Mouse (Mus musculus) retina, embryonic 14.5 days (tissue): ENCODE measurements around the gene Map3k5.
A peak's percentile ranks its signal among the peaks of the same experiment; 100 is the strongest.
"Not testable (repeated sequence)": the region's sequence is repeated elsewhere in the genome, so short reads cannot be mapped to it uniquely, and the experiment has no call there.

Experiments used
- DNase-seq: peaks from one replicate; pipeline ENCODE4 v3.0.0-alpha.2; 2015; ENCODE audit warnings: low spot score

Gene Map3k5

GRCm38 (mm10) chr10:19966597-19966996 is 32.3 kb downstream of the Map3k5 start:
- no peak for DNase-seq

DNA sequence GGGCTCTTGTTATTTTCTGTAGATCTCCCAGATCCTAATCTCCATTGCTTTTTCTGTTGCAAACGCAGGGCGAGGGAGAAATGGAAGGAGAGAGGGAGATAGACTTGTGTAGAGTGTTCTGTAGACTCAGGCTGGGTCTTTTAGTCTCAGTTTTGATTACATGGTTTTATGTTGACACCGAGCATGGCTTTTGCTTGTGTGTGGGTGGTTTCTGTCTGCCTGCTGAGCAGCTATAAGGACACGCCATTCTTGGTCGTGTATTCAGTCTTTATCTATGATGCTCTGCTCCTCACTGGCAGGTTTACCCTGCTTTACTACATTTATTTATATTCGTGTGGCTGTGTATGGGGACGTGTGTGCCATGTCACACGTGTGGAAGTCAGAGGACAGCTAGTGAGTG is 34.2 kb downstream of the Map3k5 start:
- no peak for DNase-seq

GRCm38 (mm10) chr10:19969831-19970460 is 35.7 kb downstream of the Map3k5 start:
- no peak for DNase-seq

- not testable (repeated sequence) for DNase-seq
These were observed 37.2 kb downstream of the Map3k5 start for GRCm38 (mm10) chr10:19971491-19971890.

- no peak for DNase-seq
These were observed 39.2 kb downstream of the Map3k5 start for GRCm38 (mm10) chr10:19973321-19974108.

DNA sequence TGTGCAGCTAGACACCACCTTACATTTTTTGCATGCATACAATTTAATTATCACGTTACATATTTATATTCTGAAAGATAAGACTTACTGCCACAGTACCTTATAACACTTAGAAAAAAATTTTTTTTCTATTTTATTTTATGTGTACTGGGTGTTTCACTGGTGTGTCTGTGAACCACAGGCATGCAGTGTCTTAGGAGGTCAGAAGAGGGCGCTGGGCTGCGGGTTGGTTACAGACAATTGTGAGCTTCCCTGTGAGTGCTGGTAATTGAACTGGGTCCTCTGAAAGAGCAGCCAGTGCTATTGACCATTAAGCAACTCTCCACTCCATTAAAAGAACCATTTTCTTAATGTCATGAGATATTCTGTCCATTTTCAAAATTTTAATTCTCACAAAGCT is 43.3 kb downstream of the Map3k5 start:
- DNase-seq = no peak

- DNase-seq = no peak
These were observed 44.5 kb downstream of the Map3k5 start for GRCm38 (mm10) chr10:19978662-19979199.

DNA sequence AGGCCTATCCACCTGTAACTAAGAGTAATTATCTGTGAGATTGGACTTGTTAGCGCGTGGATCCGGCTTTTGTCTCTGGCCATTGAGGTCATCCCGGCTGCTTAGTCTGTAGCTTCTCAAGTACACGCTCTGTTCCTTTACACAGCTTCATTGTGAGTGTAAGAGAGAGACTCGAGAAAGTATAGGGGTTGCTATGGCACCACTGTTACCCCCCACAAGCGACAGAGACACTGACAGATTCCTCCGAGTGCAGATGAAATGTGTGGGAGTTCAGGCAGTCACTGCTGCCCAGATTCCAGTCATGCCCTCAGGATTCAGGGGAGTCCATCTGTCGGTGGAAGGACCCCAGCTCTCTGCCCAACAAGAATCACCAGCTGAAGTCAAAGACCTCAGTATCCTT is 53.5 kb downstream of the Map3k5 start:
- no peak for DNase-seq

GRCm38 (mm10) chr10:19989986-19990385 is 55.7 kb downstream of the Map3k5 start:
- DNase-seq = no peak

DNA sequence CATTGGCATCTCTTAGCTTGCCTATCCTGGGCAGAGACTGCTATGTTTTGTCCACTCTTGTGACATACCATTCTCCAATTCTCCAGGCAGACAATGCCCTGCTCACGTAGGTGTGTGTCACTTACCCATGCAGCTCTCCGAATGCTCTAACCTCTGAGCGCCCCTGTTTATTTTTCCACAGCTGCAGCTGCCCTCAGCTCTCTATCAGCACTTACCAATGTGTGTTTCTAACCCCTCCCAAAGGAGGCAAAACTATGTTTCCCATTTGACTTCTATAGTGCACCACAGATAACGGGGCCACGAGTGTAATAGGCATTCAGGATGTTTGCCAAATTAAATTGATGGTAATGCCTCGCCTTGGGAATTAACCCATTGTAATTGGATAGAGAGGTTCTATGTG is 56.4 kb downstream of the Map3k5 start:
- no peak for DNase-seq

GRCm38 (mm10) chr10:19991237-19991865 is 57.1 kb downstream of the Map3k5 start:
- DNase-seq = peak; percentile 29

GRCm38 (mm10) chr10:19991866-19992252 is 57.6 kb downstream of the Map3k5 start:
- DNase-seq = no peak

DNA sequence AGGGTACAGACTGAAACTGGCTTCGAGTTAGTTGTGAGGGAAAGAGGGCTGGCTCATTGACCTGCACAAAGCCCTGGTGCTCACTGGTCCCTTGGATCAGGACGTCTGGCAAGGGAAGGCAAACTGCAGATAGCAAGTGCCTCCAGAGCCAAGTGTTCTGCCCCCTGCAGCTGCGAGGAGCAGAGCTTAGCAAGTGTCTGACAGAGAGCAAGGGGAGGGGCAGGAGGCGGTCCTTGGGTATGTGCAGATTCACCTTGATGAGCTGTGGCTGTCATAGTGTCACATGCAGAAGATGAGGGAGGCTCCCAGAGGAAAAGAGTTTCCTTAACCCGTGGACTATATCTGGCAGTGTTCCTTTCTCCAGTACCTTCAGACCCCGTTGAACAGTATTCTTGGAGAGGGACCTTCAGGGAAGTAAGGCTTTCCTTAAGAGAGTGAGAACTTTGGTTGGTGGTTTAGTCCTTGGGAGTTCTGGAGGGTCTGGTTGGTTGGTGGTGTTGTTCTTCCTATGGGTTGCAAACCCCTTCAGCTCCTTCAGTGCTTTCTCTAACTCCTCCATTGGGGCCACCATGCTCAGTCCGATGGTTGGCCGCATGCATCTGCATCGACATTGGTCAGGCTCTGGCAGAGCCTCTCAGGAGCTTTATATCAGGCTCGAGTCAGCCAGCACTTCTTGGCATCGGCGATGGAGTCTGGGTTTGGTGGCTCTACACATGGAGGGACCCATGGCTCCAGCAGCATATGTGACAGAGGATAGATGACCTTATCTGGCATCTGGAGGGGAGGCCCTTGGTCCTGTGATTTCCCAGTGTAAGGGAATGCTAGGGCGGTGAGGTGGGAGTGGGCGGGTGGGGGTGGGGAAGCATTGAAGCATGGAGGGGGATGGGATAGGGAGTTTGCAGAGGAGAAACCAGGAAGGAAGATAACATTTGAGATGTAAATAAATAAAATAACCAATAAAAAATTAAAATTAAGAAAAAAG is 60.5 kb downstream of the Map3k5 start:
- DNase-seq = no peak

DNA sequence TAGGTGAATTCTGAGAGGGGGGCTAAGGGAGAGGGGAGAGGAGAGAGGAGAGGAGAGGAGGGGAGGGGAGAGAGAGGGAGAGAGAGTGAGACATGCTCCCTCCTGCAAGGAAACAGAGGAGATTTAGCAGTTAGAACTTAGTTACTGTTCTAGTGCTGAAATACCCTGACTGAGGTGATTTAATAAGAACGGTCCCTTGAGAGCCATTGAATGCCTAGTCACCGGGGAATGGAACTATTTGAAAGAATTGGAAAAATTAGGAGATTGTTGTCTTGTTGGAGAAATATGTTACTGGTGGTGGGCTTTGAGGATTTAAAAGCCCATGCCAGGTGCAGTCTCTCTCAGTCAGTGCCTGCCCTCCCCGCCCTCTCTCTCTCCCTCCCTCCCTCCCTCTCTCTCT is 61.9 kb downstream of the Map3k5 start:
- no peak for DNase-seq

GRCm38 (mm10) chr10:19999703-20000407 is 65.6 kb downstream of the Map3k5 start:
- no peak for DNase-seq

DNA sequence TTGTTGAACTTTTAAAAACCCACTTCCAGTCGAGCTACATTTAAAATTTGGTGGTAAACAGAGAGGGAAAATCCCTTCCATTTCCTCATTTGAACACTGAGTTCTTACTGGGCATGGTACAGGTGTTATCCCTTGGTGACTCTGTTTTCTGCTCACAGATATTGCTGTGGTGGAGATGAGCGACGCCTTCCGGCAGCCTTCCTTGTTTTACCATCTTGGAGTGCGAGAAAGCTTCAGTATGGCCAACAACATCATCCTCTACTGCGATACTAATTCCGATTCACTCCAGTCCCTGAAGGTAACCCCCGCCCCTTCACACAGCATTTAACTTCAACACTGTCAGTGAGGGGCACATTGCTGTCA is 66.1 kb downstream of the Map3k5 start:
- no peak for DNase-seq

DNA sequence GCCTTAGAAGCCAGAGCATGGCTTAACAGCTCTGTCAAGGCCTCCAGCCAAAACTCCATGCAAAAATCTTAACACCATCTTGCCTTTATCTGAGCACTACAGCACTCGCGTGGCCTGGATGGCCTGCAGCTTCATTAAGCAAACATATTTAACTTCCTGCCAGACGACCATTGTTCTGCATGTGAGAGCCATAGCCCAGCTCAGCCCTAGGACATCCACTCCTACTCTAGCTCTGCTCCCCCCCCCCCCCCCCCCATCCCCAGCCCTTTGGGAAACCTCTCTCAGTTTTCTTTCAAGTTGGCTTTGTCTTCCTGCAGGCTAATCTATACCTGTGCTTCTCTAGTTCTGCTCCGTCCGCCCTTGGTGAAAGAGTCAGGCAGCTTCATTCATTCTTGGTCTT is 67.7 kb downstream of the Map3k5 start:
- no peak for DNase-seq

DNA sequence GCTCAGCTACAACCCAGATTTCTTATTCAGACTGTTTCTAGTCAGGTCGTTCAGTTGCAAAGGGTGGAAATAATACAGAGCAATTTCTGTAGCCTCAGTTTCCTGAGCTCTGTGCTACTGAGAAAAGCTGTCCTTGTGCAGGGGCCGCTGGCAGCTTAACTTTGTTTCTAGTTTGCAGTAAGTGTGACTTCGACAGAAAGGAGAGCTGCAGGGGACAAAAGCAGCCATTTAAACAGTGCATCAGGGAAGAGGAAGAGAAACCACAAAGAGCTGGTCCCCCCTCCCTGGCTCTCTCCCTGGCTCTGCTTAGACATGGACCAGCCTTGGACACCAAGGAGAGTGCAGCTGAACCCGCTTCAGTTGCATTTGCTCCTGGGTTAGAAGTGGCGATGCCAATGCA is 68.7 kb downstream of the Map3k5 start:
- DNase-seq = no peak

DNA sequence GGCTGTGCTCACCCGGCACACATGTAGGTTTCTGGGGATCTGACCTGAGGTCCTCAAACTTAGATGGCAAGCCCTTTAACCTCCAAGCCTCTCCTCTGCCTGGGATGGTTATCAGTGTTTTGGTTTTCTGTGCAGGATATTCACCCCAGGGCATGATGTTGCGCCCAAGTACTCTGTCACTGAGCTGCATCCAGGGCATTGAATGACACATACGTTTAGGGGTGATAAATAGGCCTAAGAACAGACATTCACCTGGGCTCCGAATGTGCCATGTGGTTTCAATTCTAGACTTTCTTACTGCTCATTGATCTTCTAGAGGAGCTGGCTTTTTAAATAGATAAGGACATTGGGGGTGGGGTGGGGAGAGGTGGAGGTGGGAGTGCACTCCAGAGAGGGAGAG is 70.5 kb downstream of the Map3k5 start:
- DNase-seq = no peak

GRCm38 (mm10) chr10:20005491-20005952 is 71.2 kb downstream of the Map3k5 start:
- no peak for DNase-seq
